Mouse (Mus musculus) liver, embryonic 11.5 days (tissue): ENCODE results near the gene Tmem91. TPM values are rescaled to one million over a fixed set of nuclear protein-coding genes. Genes with fewer than 3 reads are reported as not detected.

Experiments
- ATAC-seq: fragments of 200-750 bp; cut with Nextera tagmentation; replicated peaks from 2 replicates; pipeline ENCODE4 v1.8.0; 2017; ENCODE audit warnings: moderate number of reproducible peaks, mild to moderate bottlenecking, moderate TSS enrichment, moderate library complexity; ENCODE audit not compliant: low FRiP score
- DNase-seq: peaks from one replicate; pipeline ENCODE4 v3.0.0-alpha.2; 2017; ENCODE audit warnings: low spot score
- H3K27ac ChIP-seq: fragments of 300-500 bp; sonication (generic); 2 replicates; pipeline ENCODE4 v1.5.1; 2014; ENCODE audit warnings: mild to moderate bottlenecking, low read depth, low read length, control low read depth
- H3K27me3 ChIP-seq: fragments of 300-500 bp; sonication (generic); replicated peaks from 2 replicates; pipeline ENCODE4 v1.6.1; 2014; ENCODE audit warnings: low read length, mixed read lengths; ENCODE audit not compliant: control insufficient read depth, insufficient read depth
- H3K36me3 ChIP-seq: fragments of 300-500 bp; sonication (generic); 2 replicates; pipeline ENCODE4 v1.6.1; 2014; ENCODE audit warnings: mild to moderate bottlenecking, low read length, moderate library complexity, mixed read lengths; ENCODE audit not compliant: control insufficient read depth, insufficient read depth
- H3K4me1 ChIP-seq: fragments of 300-500 bp; sonication (generic); replicated peaks from 2 replicates; pipeline ENCODE4 v1.6.1; 2014; ENCODE audit warnings: low read length, mixed read lengths; ENCODE audit not compliant: control insufficient read depth, insufficient read depth
- H3K4me2 ChIP-seq: fragments of 300-500 bp; sonication (generic); 2 replicates; pipeline ENCODE4 v1.6.1; 2014; ENCODE audit warnings: mild to moderate bottlenecking, control low read depth, moderate library complexity
- H3K4me3 ChIP-seq: fragments of 300-500 bp; sonication (generic); 2 replicates; pipeline ENCODE4 v1.5.1; 2014; ENCODE audit warnings: low read depth, low read length, control low read depth
- H3K9ac ChIP-seq: fragments of 300-500 bp; sonication (generic); 2 replicates; pipeline ENCODE4 v1.6.1; 2014; ENCODE audit warnings: low read depth, low read length, control low read depth
- H3K9me3 ChIP-seq: fragments of 300-500 bp; sonication (generic); 2 replicates; pipeline ENCODE4 v1.6.1; 2016; ENCODE audit warnings: low read length, inconsistent platforms, mixed read lengths; ENCODE audit not compliant: control insufficient read depth
- WGBS: fragments of 180-500 bp; shearing (Covaris S2); extraction: QIAGEN DNeasy Blood & Tissue Kit; methylation state at CpG from one replicate; pipeline ENCODE4 v1.1.7; 2014; 5-methylcytosine and 5-hydroxymethylcytosine counted together
- polyA plus RNA-seq: library from polyadenylated mRNA; unstranded; fragments of >200 nt; fragmentation: Nextera tagmentation; extraction: Ambion mirVana; gene quantifications from 2 replicates; pipeline ENCODE4 v1.2.1, GENCODE M21; 2014

Tmem91 gene
- polyA plus RNA-seq, 1 experiment from 2014 or later, result 3.3 TPM

DNA sequence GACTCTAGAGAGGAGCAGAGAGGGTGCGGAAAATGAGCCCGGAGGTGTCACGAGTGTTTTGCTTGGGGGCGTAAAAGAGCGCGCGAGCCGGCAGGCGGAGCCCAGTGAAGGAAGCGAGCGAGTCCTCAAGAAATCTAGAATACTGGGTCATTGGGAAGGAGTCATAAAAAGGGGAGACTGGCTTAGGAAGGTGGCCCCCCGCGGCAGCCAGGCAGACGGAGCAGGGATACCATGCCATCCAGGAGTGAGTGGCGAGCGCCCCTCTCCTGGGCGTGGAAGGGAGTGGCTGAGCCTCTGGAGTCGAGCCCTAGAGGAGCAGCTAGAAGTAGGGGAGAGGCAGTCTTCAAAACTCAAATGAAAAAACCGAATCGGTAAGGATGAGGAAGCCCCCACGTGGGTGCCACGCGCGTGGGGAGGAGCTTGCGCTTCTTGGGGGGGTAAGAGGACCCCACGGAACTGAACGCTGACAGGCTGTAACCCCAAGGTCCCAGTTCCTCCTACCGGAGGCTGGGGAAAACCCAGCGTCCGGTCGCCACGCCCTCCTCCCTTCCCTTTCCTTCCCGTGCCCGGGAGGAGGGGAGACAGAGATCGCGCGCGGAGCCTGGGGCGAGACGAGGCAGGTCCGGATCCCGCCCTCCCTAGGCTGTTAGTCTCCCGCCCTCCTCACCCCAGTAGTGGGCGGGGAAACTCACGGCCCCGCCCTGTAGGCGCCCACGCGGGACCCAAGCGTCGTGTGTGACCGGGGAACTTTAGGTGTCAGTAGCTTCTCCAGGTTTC lies 14.0 kb upstream of the Tmem91 start:
- WGBS, result under 1% methylated on average over 52 of the region's 52 CpGs
- peak overlapping the region; percentile 97 for H3K4me2 ChIP-seq
- peaks cover 38% of the 10 kb centered on the region for H3K4me1 ChIP-seq
- DNase-seq (peak; percentile 85), ATAC-seq (peak; percentile 79)
- H3K36me3 ChIP-seq, result peaks cover 9% of the 10 kb centered on the region; the same call in 1 of the 2 replicates
- peak overlapping the region; percentile 80 for H3K4me3 ChIP-seq
- peak overlapping the region; percentile 86 for H3K9ac ChIP-seq
- peak overlapping the region; percentile 96 for H3K27ac ChIP-seq
- no peaks in the 10 kb centered on the region; the same call in 1 of the 2 replicates for H3K27me3 ChIP-seq
- no peaks in the 10 kb centered on the region for H3K9me3 ChIP-seq

DNA sequence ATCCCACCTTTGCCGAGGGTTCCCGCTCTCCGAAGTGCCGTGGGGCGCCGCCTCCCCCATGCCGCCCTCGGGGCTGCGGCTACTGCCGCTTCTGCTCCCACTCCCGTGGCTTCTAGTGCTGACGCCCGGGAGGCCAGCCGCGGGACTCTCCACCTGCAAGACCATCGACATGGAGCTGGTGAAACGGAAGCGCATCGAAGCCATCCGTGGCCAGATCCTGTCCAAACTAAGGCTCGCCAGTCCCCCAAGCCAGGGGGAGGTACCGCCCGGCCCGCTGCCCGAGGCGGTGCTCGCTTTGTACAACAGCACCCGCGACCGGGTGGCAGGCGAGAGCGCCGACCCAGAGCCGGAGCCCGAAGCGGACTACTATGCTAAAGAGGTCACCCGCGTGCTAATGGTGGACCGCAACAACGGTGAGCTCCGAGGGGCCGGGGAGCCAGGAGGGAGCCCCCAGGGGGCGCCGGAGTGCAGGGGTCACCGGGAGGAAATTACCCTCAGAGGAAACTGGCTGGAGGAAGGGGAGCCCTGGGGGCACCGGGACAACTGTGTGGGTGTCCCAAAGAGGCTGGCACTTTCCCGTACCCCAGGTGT lies 12.9 kb upstream of the Tmem91 start:
- no peaks in the 10 kb centered on the region for H3K9me3 ChIP-seq
- H3K4me1 ChIP-seq, result peaks cover 49% of the 10 kb centered on the region
- WGBS, result under 1% methylated on average over 47 of the region's 47 CpGs
- H3K4me2 ChIP-seq, result peak overlapping the region; percentile 97
- DNase-seq (peak; percentile 76), ATAC-seq (no peak)
- peak overlapping the region; percentile 86 for H3K9ac ChIP-seq
- H3K27ac ChIP-seq, result peak overlapping the region; percentile 96
- H3K36me3 ChIP-seq, result peaks cover 5% of the 10 kb centered on the region; the same call in 1 of the 2 replicates
- no peaks in the 10 kb centered on the region; the same call in 1 of the 2 replicates for H3K27me3 ChIP-seq
- peak overlapping the region; percentile 80 for H3K4me3 ChIP-seq

DNA sequence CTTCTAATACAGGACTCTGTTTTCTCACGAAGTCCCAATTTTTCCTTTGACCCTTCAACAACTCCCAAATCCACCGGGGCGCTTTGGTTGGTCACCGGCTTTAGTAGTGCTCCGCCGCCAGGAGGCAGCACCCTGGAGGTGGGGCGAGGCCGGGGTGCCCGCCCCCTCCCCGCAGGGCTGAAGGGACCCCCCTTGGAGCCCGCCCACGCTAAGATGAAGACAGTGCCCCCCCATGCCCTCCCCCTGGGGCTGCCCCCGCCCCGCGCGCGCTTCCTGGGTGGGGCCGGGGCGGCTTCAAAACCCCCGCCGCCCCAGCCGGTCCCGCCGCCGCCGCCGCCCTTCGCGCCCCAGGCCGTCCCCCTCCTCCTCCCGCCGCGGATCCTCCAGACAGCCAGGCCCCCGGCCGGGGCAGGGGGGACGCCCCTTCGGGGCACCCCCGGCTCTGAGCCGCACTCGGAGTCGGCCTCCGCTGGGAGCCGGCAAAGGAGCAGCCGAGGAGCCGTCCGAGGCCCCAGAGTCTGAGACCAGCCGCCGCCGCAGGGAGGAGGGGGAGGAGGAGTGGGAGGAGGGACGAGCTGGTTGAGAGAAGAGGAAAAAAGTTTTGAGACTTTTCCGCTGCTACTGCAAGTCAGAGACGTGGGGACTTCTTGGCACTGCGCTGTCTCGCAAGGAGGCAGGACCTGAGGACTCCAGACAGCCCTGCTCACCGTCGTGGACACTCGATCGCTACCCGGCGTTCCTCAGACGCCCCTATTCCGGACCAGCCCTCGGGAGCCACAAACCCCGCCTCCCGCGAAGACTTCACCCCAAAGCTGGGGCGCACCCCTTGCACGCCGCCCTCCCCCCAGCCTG lies 11.9 kb upstream of the Tmem91 start, which contains the start of gene Tgfb1:
Tgfb1 (plus strand) TSS at position 323 of the 852 bp plus-strand sequence.
- DNase-seq, result peak; percentile 86
- H3K36me3 ChIP-seq, result 0 out of 2 replicates have a peak, but pooled peaks cover 2% of the 10 kb centered on the region
- peak within 1 kb of the TSS; percentile 80 for H3K4me3 ChIP-seq
- peak within 1 kb of the TSS; percentile 96 for H3K27ac ChIP-seq
- under 1% methylated on average over 46 of the region's 69 CpGs for WGBS
- no peaks in the 10 kb centered on the region; the same call in 1 of the 2 replicates for H3K27me3 ChIP-seq
- H3K9me3 ChIP-seq, result no peaks in the 10 kb centered on the region
- peak; percentile 50 for ATAC-seq
- peak within 1 kb of the TSS; percentile 97 for H3K4me2 ChIP-seq
- peaks cover 55% of the 10 kb centered on the region for H3K4me1 ChIP-seq
- H3K9ac ChIP-seq, result peak within 1 kb of the TSS; percentile 86

DNA sequence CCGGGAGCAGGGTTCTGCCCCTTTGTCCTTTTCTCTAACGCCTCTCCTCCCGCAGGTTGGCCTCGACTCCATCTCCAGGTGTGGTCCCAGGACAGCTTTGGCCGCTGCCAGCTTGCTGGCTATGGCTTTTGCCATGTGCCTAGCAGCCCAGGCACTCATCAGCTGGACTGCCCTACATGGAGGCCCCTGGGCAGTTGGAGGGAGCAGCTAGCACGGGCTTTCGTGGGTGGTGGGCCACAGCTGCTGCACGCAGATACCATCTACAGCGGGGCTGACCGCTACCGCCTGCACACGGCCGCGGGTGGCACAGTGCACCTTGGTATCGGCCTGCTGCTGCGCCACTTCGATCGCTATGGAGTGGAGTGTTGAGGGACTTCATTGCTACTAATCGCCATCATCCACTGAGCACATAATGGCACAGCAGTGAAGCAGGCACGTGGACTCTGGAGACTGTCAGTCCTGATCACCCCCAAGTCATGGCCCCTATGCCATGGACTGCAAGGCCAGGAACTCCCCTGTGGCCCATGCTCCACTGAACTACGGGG lies 11.0 kb upstream of the Tmem91 start:
- Histone ChIP-seq H3K4me2 (peak overlapping the region; percentile 97), H3K9me3 (no peaks in the 10 kb centered on the region), H3K4me1 (peaks cover 57% of the 10 kb centered on the region), H3K27ac (peak overlapping the region; percentile 59; the same call in 1 of the 2 replicates), H3K4me3 (peak overlapping the region; percentile 80), H3K27me3 (no peaks in the 10 kb centered on the region; the same call in 1 of the 2 replicates), H3K9ac (peak overlapping the region; percentile 86), H3K36me3 (0 out of 2 replicates have a peak, but pooled peaks cover 2% of the 10 kb centered on the region)
- WGBS, result 56% methylated on average over 21 of the region's 21 CpGs
- no peak for DNase-seq
- ATAC-seq, result no peak

DNA sequence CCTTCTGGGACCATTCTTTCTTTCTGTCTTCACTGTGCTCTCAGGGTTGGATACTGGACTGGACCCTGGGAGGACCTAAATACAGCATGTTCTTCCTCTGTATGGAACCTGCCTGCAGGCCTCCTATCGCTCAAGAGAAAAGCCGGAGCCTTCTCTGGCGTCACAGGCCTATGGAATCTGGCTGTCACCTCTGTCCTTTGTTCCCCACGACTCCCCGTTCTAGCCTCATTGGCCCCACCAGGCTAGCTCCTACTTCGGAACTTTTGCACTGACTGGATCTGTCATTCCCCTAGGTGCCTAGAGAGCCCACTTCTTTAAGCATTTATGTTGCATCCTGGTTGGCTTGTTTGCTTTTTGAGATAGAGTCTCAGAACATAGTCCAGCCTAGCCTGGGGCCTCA lies 9.7 kb upstream of the Tmem91 start:
- no peak overlapping the region for H3K4me3 ChIP-seq
- H3K36me3 ChIP-seq, result 0 out of 2 replicates have a peak, but pooled peaks cover 2% of the 10 kb centered on the region
- 86% methylated on average over 6 of the region's 6 CpGs for WGBS
- DNase-seq (no peak), ATAC-seq (no peak)
- no peak overlapping the region; the same call in 1 of the 2 replicates for H3K4me2 ChIP-seq
- peak overlapping the region; percentile 92 for H3K27ac ChIP-seq
- no peaks in the 10 kb centered on the region; the same call in 1 of the 2 replicates for H3K27me3 ChIP-seq
- no peaks in the 10 kb centered on the region for H3K9me3 ChIP-seq
- no peak overlapping the region; the same call in 1 of the 2 replicates for H3K9ac ChIP-seq
- peaks cover 53% of the 10 kb centered on the region for H3K4me1 ChIP-seq

DNA sequence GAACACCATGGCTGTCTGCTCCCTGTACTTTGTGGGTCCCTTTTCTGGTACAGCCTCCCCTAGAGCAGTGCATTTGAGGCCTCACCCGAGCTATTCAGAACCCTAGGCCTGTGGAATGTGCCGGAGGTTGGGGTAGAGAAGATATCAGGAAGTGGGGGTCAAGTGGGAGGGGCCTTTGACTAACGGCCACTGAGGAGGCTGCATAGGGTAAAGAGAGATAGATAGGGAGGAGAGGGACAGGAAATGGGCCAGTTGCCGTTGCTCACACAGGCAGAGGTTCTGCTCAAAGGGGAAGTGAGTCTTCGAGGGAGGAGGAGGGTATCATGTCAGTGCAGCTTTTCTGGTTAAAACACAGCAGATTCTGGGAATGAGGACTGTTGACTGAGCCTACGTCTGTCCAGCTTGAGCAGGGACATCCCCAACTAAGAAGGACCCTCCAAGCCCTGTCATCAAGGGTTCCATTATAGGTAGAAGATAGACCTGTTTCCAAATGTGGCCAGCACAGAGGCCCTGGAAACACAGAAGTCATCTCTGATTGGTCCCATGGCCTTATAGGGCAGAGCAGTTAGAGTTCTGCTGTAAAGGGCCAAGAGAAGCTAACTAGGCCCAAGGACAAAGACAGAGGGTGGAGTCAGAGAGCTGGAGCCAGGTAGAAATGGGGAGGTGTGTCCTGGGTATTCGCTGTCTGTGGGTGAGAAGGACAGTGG lies 8.7 kb upstream of the Tmem91 start:
- Histone ChIP-seq H3K4me2 (peak overlapping the region; percentile 60), H3K4me3 (peak overlapping the region; percentile 29)
- ATAC-seq, result peak; percentile 27

DNA sequence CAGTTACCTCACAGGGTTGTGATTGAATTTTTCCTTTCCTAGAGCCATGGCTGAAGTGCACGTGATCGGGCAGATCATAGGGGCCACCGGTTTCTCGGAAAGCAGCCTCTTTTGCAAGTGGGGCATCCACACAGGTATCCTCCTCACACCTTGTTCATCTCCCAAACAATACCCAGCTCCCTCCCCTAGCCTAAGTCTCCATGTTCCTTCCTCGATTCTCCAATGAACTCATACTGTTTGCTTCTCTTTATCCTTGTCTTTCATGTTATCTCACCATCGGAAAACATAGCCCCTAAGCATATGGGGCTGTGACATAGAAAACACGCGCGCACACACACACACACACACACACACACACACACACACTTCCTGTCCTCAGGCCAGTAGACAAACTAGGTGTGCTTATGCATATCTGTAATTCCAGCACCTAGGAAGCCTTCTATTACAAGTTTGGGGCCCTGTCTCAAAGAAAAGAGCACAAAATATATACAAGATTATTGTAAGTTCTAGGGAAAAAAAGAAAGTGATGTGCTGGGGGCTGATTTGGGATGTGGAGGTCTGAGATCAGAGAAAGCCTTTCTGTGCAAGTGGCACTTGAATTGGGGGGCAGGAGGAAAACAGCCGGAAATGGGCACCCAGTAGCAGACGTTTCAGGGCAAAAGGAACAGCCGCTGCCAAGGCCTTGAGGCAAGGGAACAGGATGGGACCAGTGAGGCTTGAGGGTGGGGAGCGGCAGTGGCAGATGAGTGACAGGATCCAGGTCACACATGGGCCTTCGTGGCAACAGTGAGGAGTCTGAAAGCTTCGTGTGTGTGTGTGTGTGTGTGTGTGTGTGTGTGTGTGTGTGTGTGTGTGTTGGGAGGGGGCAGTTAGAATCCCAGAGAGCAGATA lies 6.6 kb upstream of the Tmem91 start:
- H3K4me1 ChIP-seq, result peaks cover 50% of the 10 kb centered on the region
- no peak for DNase-seq
- no peaks in the 10 kb centered on the region for H3K9me3 ChIP-seq
- H3K4me3 ChIP-seq, result peak overlapping the region; percentile 69
- peak overlapping the region; percentile 81 for H3K4me2 ChIP-seq
- 34% methylated on average over 15 of the region's 15 CpGs for WGBS
- 0 out of 2 replicates have a peak, but pooled peaks cover 2% of the 10 kb centered on the region for H3K36me3 ChIP-seq
- ATAC-seq, result no peak
- peak overlapping the region; percentile 96; the same call in 1 of the 2 replicates for H3K27ac ChIP-seq
- peak overlapping the region; percentile 31; the same call in 1 of the 2 replicates for H3K9ac ChIP-seq
- no peaks in the 10 kb centered on the region for H3K27me3 ChIP-seq

More for the DNA sequence above, 8.7 kb upstream of the Tmem91 start:
- Histone ChIP-seq H3K36me3 (0 out of 2 replicates have a peak, but pooled peaks cover 2% of the 10 kb centered on the region), H3K9ac (peak overlapping the region; percentile 58), H3K9me3 (no peaks in the 10 kb centered on the region), H3K4me1 (peaks cover 50% of the 10 kb centered on the region), H3K27me3 (no peaks in the 10 kb centered on the region; the same call in 1 of the 2 replicates), H3K27ac (peak overlapping the region; percentile 92)
- peak; percentile 60 for DNase-seq
- WGBS, result 28% methylated on average over 7 of the region's 7 CpGs
